Mouse (Mus musculus): ENCODE data around the gene Coro2b. TPM values are rescaled to one million over a fixed set of nuclear protein-coding genes. Genes with fewer than 3 reads are reported as not detected.

The Coro2b gene
- total RNA-seq, 2 experiments from 2014 or later = 178 to 185 TPM

- intact Hi-C loops (cut with DNase I) = loop anchor here (1.0 kb wide), 1 partner anchor 77 kb away; no protein-coding TSS in a partner anchor
- no peak for DNase-seq (ENCODE audit: extremely low spot score in 1 of 2, low spot score in 2 of 2)
- H3K4me3 ChIP-seq = no peak overlapping the region
- no peak overlapping the region for H3K27ac ChIP-seq
- TF ChIP-seq CTCF (IDR thresholded peaks at IDR 0.05) = no peak
Measured at GRCm38 (mm10) chr9:62372556-62373221, 164.2 kb downstream of the Coro2b start.

- no peak overlapping the region for H3K27ac ChIP-seq
- TF ChIP-seq CTCF (IDR thresholded peaks at IDR 0.05) = no peak
- DNase-seq (ENCODE audit: extremely low spot score in 1 of 2, low spot score in 2 of 2) = no peak
- intact Hi-C loops (cut with DNase I) = no loop called here
- H3K4me3 ChIP-seq = no peak overlapping the region
Measured at GRCm38 (mm10) chr9:62371745-62372555, 164.9 kb downstream of the Coro2b start.

DNA sequence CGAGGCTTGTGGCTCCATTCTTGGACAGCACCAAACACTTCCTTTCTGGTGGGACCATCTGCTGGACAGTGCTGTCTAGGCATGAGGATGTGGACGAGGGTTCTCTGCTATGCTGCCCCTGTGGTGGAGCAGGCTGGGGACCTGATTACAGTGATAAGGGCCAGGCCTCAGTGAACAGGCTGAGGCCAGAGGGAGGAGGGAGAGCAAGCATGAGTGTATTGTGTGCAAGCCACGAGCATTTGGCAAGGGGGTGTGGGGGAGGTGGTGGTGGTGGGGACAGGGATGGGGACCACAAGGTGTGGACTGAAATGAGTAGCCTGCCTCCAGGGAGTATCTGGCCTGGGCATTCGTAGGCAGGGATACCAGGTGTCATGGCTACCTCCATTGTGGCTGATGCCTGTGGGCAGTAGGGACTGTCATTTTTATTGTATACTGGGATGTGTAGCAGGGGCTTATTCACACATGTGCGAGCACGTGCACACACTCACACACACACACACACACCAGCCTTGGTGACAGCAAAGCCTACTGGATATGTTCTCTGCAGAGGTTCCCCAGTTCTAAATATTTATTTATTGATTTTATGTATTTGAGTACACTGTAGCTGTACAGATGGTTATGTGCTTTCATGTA, 166.1 kb downstream of the Coro2b start:
- no peak overlapping the region for H3K27ac ChIP-seq
- intact Hi-C loops (cut with DNase I) = no loop called here

GRCm38 (mm10) chr9:62370186-62370585, 166.7 kb downstream of the Coro2b start:
- no peak for TF ChIP-seq CTCF (IDR thresholded peaks at IDR 0.05)
- intact Hi-C loops (cut with DNase I) = no loop called here
- no peak overlapping the region for H3K27ac ChIP-seq
- H3K4me3 ChIP-seq = no peak overlapping the region
- DNase-seq (ENCODE audit: extremely low spot score in 1 of 2, low spot score in 2 of 2) = no peak

More for the DNA sequence above, 166.1 kb downstream of the Coro2b start:
- no peak overlapping the region for H3K4me3 ChIP-seq
- DNase-seq (ENCODE audit: extremely low spot score in 1 of 2, low spot score in 2 of 2) = no peak
- TF ChIP-seq CTCF (IDR thresholded peaks at IDR 0.05) = no peak; the same call in 1 of the 2 replicates

Other genes starting within 250 kb of the Coro2b start
- gene Anp32a, start 195.8 kb downstream of the Coro2b start, total RNA-seq (2021) = 100 to 1,000 TPM; 278 to 279 TPM
- gene Itga11, start 140.8 kb upstream of the Coro2b start, total RNA-seq (2021) = 1 to 10 TPM; 3.6 to 4.0 TPM